Mouse (Mus musculus) forebrain, embryonic 11.5 days (tissue): ENCODE measurements at regions not wholly inside any gene's neighbourhood (a gene's known extent, or its start where the extent isn't known, plus 50 kb on each side); places are given as distances from the start of the nearest gene placed in this dataset.

Experiments
- ATAC-seq: fragments of 200-750 bp; cut with Nextera tagmentation; replicated peaks from 2 replicates; pipeline ENCODE4 v1.8.0; 2017; ENCODE audit warnings: moderate TSS enrichment; ENCODE audit not compliant: low FRiP score
- DNase-seq: peaks from one replicate; pipeline ENCODE4 v3.0.0-alpha.2; 2017; ENCODE audit warnings: low spot score
- H3K27ac ChIP-seq: fragments of 300-500 bp; sonication (generic); 2 replicates; pipeline ENCODE4 v1.5.1; 2014; ENCODE audit warnings: low read depth, low read length
- H3K27me3 ChIP-seq: fragments of 300-500 bp; sonication (generic); 2 replicates; pipeline ENCODE4 v1.6.1; 2014; ENCODE audit warnings: mild to moderate bottlenecking, low read length, mixed read lengths; ENCODE audit not compliant: control insufficient read depth, insufficient read depth
- H3K36me3 ChIP-seq: fragments of 300-500 bp; sonication (generic); 2 replicates; pipeline ENCODE4 v1.6.1; 2014; ENCODE audit warnings: mild to moderate bottlenecking, low read length, moderate library complexity, mixed read lengths; ENCODE audit not compliant: control insufficient read depth, insufficient read depth
- H3K4me1 ChIP-seq: fragments of 300-500 bp; sonication (generic); replicated peaks from 2 replicates; pipeline ENCODE4 v1.6.1; 2014; ENCODE audit warnings: low read length, mixed read lengths; ENCODE audit not compliant: control insufficient read depth, insufficient read depth
- H3K4me2 ChIP-seq: fragments of 300-500 bp; sonication (generic); 2 replicates; pipeline ENCODE4 v1.6.1; 2014; ENCODE audit warnings: low read depth, mild to moderate bottlenecking, low read length, moderate library complexity, mixed read lengths; ENCODE audit not compliant: severe bottlenecking
- H3K4me3 ChIP-seq: fragments of 300-500 bp; sonication (generic); 2 replicates; pipeline ENCODE4 v1.5.1; 2014; ENCODE audit warnings: low read depth, low read length
- H3K9ac ChIP-seq: fragments of 300-500 bp; sonication (generic); 2 replicates; pipeline ENCODE4 v1.6.1; 2014; ENCODE audit warnings: low read length
- H3K9me3 ChIP-seq: fragments of 300-500 bp; sonication (generic); 2 replicates; pipeline ENCODE4 v1.6.1; 2016; ENCODE audit warnings: low read length, mixed read lengths; ENCODE audit not compliant: control insufficient read depth
- WGBS: fragments of 180-500 bp; shearing (Covaris S2); extraction: QIAGEN DNeasy Blood & Tissue Kit; methylation state at CpG from one replicate; pipeline ENCODE4 v1.1.7; 2014; 5-methylcytosine and 5-hydroxymethylcytosine counted together

GRCm38 (mm10) chr10:17362643-17363042 lies 360.4 kb upstream of the Cited2 start:
- no peaks in the 10 kb centered on the region for H3K27me3 ChIP-seq
- no peak for DNase-seq
- H3K4me3 ChIP-seq = no peak overlapping the region
- no peaks in the 10 kb centered on the region for H3K4me1 ChIP-seq
- H3K9me3 ChIP-seq = no peaks in the 10 kb centered on the region
- no peak overlapping the region for H3K9ac ChIP-seq
- no peak overlapping the region for H3K27ac ChIP-seq
- H3K4me2 ChIP-seq = no peak overlapping the region
- ATAC-seq = no peak
- 75% methylated on average over 3 of the region's 3 CpGs for WGBS
- H3K36me3 ChIP-seq = no peaks in the 10 kb centered on the region

- Histone ChIP-seq H3K4me2 (no peak overlapping the region), H3K4me3 (no peak overlapping the region), H3K27me3 (no peaks in the 10 kb centered on the region), H3K9ac (no peak overlapping the region), H3K4me1 (no peaks in the 10 kb centered on the region), H3K36me3 (no peaks in the 10 kb centered on the region), H3K9me3 (no peaks in the 10 kb centered on the region), H3K27ac (no peak overlapping the region)
- no peak for DNase-seq
- ATAC-seq = no peak
- WGBS = 74% methylated on average over 3 of the region's 3 CpGs
Measured at GRCm38 (mm10) chr10:17366042-17366740, 356.8 kb upstream of the Cited2 start.

- H3K27ac ChIP-seq = no peak overlapping the region
- no peaks in the 10 kb centered on the region for H3K27me3 ChIP-seq
- no peak overlapping the region for H3K4me2 ChIP-seq
- DNase-seq (no peak), ATAC-seq (no peak)
- no peaks in the 10 kb centered on the region for H3K9me3 ChIP-seq
- WGBS = 9% methylated on average over 5 of the region's 5 CpGs
- H3K4me3 ChIP-seq = no peak overlapping the region
- H3K4me1 ChIP-seq = no peaks in the 10 kb centered on the region
- H3K36me3 ChIP-seq = no peaks in the 10 kb centered on the region
- no peak overlapping the region for H3K9ac ChIP-seq
Measured at GRCm38 (mm10) chr10:17367026-17367425, 356.0 kb upstream of the Cited2 start.

GRCm38 (mm10) chr10:17367430-17367829 lies 355.6 kb upstream of the Cited2 start:
- Histone ChIP-seq H3K9me3 (no peaks in the 10 kb centered on the region), H3K27me3 (no peaks in the 10 kb centered on the region), H3K27ac (no peak overlapping the region), H3K9ac (no peak overlapping the region), H3K4me1 (no peaks in the 10 kb centered on the region), H3K4me3 (no peak overlapping the region), H3K4me2 (no peak overlapping the region), H3K36me3 (no peaks in the 10 kb centered on the region)
- ATAC-seq (no peak), DNase-seq (no peak)

GRCm38 (mm10) chr10:17368636-17369035 lies 354.4 kb upstream of the Cited2 start:
- no peak overlapping the region for H3K27ac ChIP-seq
- no peak for ATAC-seq
- no peak for DNase-seq
- no peaks in the 10 kb centered on the region for H3K4me1 ChIP-seq
- WGBS = 91% methylated on average over 1 of the region's 1 CpGs
- no peak overlapping the region for H3K4me2 ChIP-seq
- H3K36me3 ChIP-seq = no peaks in the 10 kb centered on the region
- H3K9ac ChIP-seq = no peak overlapping the region
- H3K4me3 ChIP-seq = no peak overlapping the region
- H3K9me3 ChIP-seq = no peaks in the 10 kb centered on the region
- H3K27me3 ChIP-seq = no peaks in the 10 kb centered on the region

- H3K27ac ChIP-seq = no peak overlapping the region
- WGBS = 75% methylated on average over 2 of the region's 2 CpGs
- H3K4me2 ChIP-seq = no peak overlapping the region
- ATAC-seq = no peak
- H3K9ac ChIP-seq = no peak overlapping the region
- H3K36me3 ChIP-seq = no peaks in the 10 kb centered on the region
- H3K4me1 ChIP-seq = no peaks in the 10 kb centered on the region
- no peaks in the 10 kb centered on the region for H3K27me3 ChIP-seq
- no peaks in the 10 kb centered on the region for H3K9me3 ChIP-seq
- DNase-seq = no peak
- H3K4me3 ChIP-seq = no peak overlapping the region
Measured at GRCm38 (mm10) chr10:17372905-17373304, 350.1 kb upstream of the Cited2 start.

GRCm38 (mm10) chr10:17374047-17374446 lies 349.0 kb upstream of the Cited2 start:
- ATAC-seq = no peak
- Histone ChIP-seq H3K4me3 (no peak overlapping the region), H3K36me3 (no peaks in the 10 kb centered on the region), H3K4me2 (no peak overlapping the region), H3K27me3 (no peaks in the 10 kb centered on the region), H3K4me1 (no peaks in the 10 kb centered on the region), H3K27ac (no peak overlapping the region), H3K9me3 (no peaks in the 10 kb centered on the region), H3K9ac (no peak overlapping the region)
- WGBS = 44% methylated on average over 2 of the region's 2 CpGs
- no peak for DNase-seq

GRCm38 (mm10) chr10:17382990-17383389 lies 340.0 kb upstream of the Cited2 start:
- Histone ChIP-seq H3K9me3 (no peaks in the 10 kb centered on the region), H3K36me3 (no peaks in the 10 kb centered on the region), H3K9ac (no peak overlapping the region), H3K4me1 (no peaks in the 10 kb centered on the region), H3K4me3 (no peak overlapping the region), H3K4me2 (no peak overlapping the region), H3K27me3 (no peaks in the 10 kb centered on the region), H3K27ac (no peak overlapping the region)
- WGBS = 95% methylated on average over 6 of the region's 6 CpGs
- DNase-seq = no peak
- no peak for ATAC-seq

GRCm38 (mm10) chr10:17385181-17385580 lies 337.8 kb upstream of the Cited2 start:
- Histone ChIP-seq H3K9ac (no peak overlapping the region), H3K9me3 (no peaks in the 10 kb centered on the region), H3K4me1 (no peaks in the 10 kb centered on the region), H3K27me3 (no peaks in the 10 kb centered on the region), H3K4me3 (no peak overlapping the region), H3K4me2 (no peak overlapping the region), H3K36me3 (no peaks in the 10 kb centered on the region), H3K27ac (no peak overlapping the region)
- 51% methylated on average over 1 of the region's 1 CpGs for WGBS
- DNase-seq (no peak), ATAC-seq (no peak)
